Mouse (Mus musculus): ENCODE data around the gene Naglu. TPM values are rescaled to one million over a fixed set of nuclear protein-coding genes. Genes with fewer than 3 reads are reported as not detected.

The Naglu gene
- total and polyA plus RNA-seq, 3 experiments, result 11.2 to 33.3 (median 13.8) TPM

- Histone ChIP-seq H3K4me2 (ENCODE audit: insufficient read depth, low read depth, poor library complexity, severe bottlenecking) (peak overlapping the region; percentile 92), H3K36me3 (replicated peaks in 1 of 2; ENCODE audit: control insufficient read depth in 1 of 2, insufficient read depth in 1 of 2, low read length in 1 of 2) (peaks cover 68 to 75% of the 10 kb centered on the region in 2 experiments), H3K9ac (ENCODE audit: insufficient read depth, low read depth) (peak overlapping the region; percentile 79), H3K4me1 (ENCODE audit: control insufficient read depth in 1 of 2, insufficient read depth in 2 of 2) (peaks cover 13 to 52% of the 10 kb centered on the region in 2 experiments), H3K27ac (ENCODE audit: insufficient read depth, low read depth) (peak overlapping the region; percentile 3; the same call in 1 of the 2 replicates), H3K4me3 (replicated peaks in 1 of 3; ENCODE audit: low read depth in 2 of 3, low read length in 2 of 3, poor library complexity in 1 of 3) (peak overlapping the region; percentile 68 to 88 (median 80)), H3K79me2 (replicated peaks; ENCODE audit: control insufficient read depth, extremely low read depth, insufficient read depth, poor library complexity, severe bottlenecking) (peaks cover 23% of the 10 kb centered on the region), H3K27me3 (replicated peaks) (no peaks in the 10 kb centered on the region), H3K9me3 (replicated peaks; ENCODE audit: low read length) (no peaks in the 10 kb centered on the region)
- dilution Hi-C loops (cut with MboI; ENCODE audit: extremely low pct_ligation_motif_present, extremely low pct_unique_long_range_greater_than_20kb, low sequenced_read_pairs), result no loop called here
- in situ Hi-C loops (cut with MboI; ENCODE audit: low pct_ligation_motif_present, low pct_unique_long_range_greater_than_20kb, low sequenced_read_pairs), result no loop called here
- no peak for DNase-seq (ENCODE audit: extremely low read depth)
- TF ChIP-seq RCOR1 (conservative IDR thresholded peaks at IDR 0.05; ENCODE audit: low read depth, low read length) (no peak), MAFK (IDR thresholded peaks at IDR 0.05; ENCODE audit: insufficient replicate concordance, low read length) (no peak), CHD2 (IDR thresholded peaks at IDR 0.05; ENCODE audit: low read length) (no peak), KAT2A (IDR thresholded peaks at IDR 0.05; ENCODE audit: insufficient replicate concordance, low read length) (no peak), E2F4 (IDR thresholded peaks at IDR 0.05; ENCODE audit: insufficient replicate concordance, low read depth, low read length) (no peak), HCFC1 (IDR thresholded peaks at IDR 0.05; ENCODE audit: low read depth, low read length) (no peak), CTCF (conservative IDR thresholded peaks at IDR 0.05 in 1 of 2, IDR thresholded peaks at IDR 0.05 in 1 of 2; ENCODE audit: low read depth in 2 of 2, low read length in 2 of 2) (no peak), JUND (conservative IDR thresholded peaks at IDR 0.05; ENCODE audit: low read depth, low read length) (no peak), IRF4 (IDR thresholded peaks at IDR 0.05; ENCODE audit: low read depth, low read length) (no peak), ZNF384 (IDR thresholded peaks at IDR 0.05; ENCODE audit: low read depth, low read length) (no peak), SMC3 (IDR thresholded peaks at IDR 0.05; ENCODE audit: low read depth, low read length) (no peak), RAD21 (IDR thresholded peaks at IDR 0.05; ENCODE audit: low read depth, low read length) (no peak), MAZ (IDR thresholded peaks at IDR 0.05; ENCODE audit: low read depth, low read length) (no peak)
Observed at GRCm38 (mm10) chr11:101094930-101095313, 25.1 kb downstream of the Naglu start.

- Histone ChIP-seq H3K4me1 (ENCODE audit: control insufficient read depth in 1 of 2, insufficient read depth in 2 of 2) (peaks cover 13 to 52% of the 10 kb centered on the region in 2 experiments), H3K36me3 (replicated peaks in 1 of 2; ENCODE audit: control insufficient read depth in 1 of 2, insufficient read depth in 1 of 2, low read length in 1 of 2) (peaks cover 67 to 75% of the 10 kb centered on the region in 2 experiments), H3K9me3 (replicated peaks; ENCODE audit: low read length) (no peaks in the 10 kb centered on the region), H3K9ac (ENCODE audit: insufficient read depth, low read depth) (peak within 1 kb of the TSS; percentile 93), H3K27ac (ENCODE audit: insufficient read depth, low read depth) (peak within 1 kb of the TSS; percentile 97), H3K79me2 (replicated peaks; ENCODE audit: control insufficient read depth, extremely low read depth, insufficient read depth, poor library complexity, severe bottlenecking) (peaks cover 23% of the 10 kb centered on the region), H3K27me3 (replicated peaks) (no peaks in the 10 kb centered on the region), H3K4me3 (replicated peaks in 1 of 3; ENCODE audit: low read depth in 2 of 3, low read length in 2 of 3, poor library complexity in 1 of 3) (peak within 1 kb of the TSS; percentile 68 to 88 (median 80)), H3K4me2 (ENCODE audit: insufficient read depth, low read depth, poor library complexity, severe bottlenecking) (peak within 1 kb of the TSS; percentile 92)
- in situ Hi-C loops (cut with MboI; ENCODE audit: low pct_ligation_motif_present, low pct_unique_long_range_greater_than_20kb, low sequenced_read_pairs), result no loop called here
- dilution Hi-C loops (cut with MboI; ENCODE audit: extremely low pct_ligation_motif_present, extremely low pct_unique_long_range_greater_than_20kb, low sequenced_read_pairs), result no loop called here
- peak; percentile 99 for DNase-seq (ENCODE audit: extremely low read depth)
- peak; percentile 90 for TF ChIP-seq RCOR1 (conservative IDR thresholded peaks at IDR 0.05; ENCODE audit: low read depth, low read length)
- TF ChIP-seq USF1 (IDR thresholded peaks at IDR 0.05; ENCODE audit: low read depth, low read length), result 0 out of 2 replicates have a peak, but pooled peaks have one; percentile 1
- peak; percentile 96 for TF ChIP-seq IRF4 (IDR thresholded peaks at IDR 0.05; ENCODE audit: low read depth, low read length)
- peak; percentile 87 for TF ChIP-seq HCFC1 (IDR thresholded peaks at IDR 0.05; ENCODE audit: low read depth, low read length)
- no peak; the same call in 1 of the 2 replicates for TF ChIP-seq CHD1 (IDR thresholded peaks at IDR 0.05; ENCODE audit: low read depth, low read length)
- TF ChIP-seq ELF1 (IDR thresholded peaks at IDR 0.05; ENCODE audit: low read depth, low read length), result peak; percentile 97
- TF ChIP-seq NRF1 (IDR thresholded peaks at IDR 0.05; ENCODE audit: low read depth, low read length), result peak; percentile 41; the same call in 1 of the 2 replicates
- TF ChIP-seq ETS1 (conservative IDR thresholded peaks at IDR 0.05; ENCODE audit: low read depth, low read length), result peak; percentile 81
- TF ChIP-seq MAX (IDR thresholded peaks at IDR 0.05; ENCODE audit: low read length), result peak; percentile 93
- peak; percentile 80 to 96 for TF ChIP-seq CTCF (conservative IDR thresholded peaks at IDR 0.05 in 1 of 2, IDR thresholded peaks at IDR 0.05 in 1 of 2; ENCODE audit: low read depth in 2 of 2, low read length in 2 of 2)
- TF ChIP-seq ZC3H11A (IDR thresholded peaks at IDR 0.05; ENCODE audit: low read depth, low read length), result no peak; the same call in 1 of the 2 replicates
- peak; percentile 87 for TF ChIP-seq MAZ (IDR thresholded peaks at IDR 0.05; ENCODE audit: low read depth, low read length)
- TF ChIP-seq SIN3A (IDR thresholded peaks at IDR 0.05; ENCODE audit: low read length), result peak; percentile 98
- no peak; the same call in 1 of the 2 replicates for TF ChIP-seq GABPA (IDR thresholded peaks at IDR 0.05; ENCODE audit: insufficient replicate concordance, low read depth, low read length)
- peak; percentile 98 for TF ChIP-seq MEF2A (IDR thresholded peaks at IDR 0.05; ENCODE audit: borderline replicate concordance, low read depth, low read length)
- TF ChIP-seq TBP (conservative IDR thresholded peaks at IDR 0.05; ENCODE audit: low read depth, low read length), result peak; percentile 82
- peak; percentile 92; the same call in 1 of the 2 replicates for TF ChIP-seq KAT2A (IDR thresholded peaks at IDR 0.05; ENCODE audit: insufficient replicate concordance, low read length)
- no peak for TF ChIP-seq PAX5 (IDR thresholded peaks at IDR 0.05; ENCODE audit: low read length)
- TF ChIP-seq ZMIZ1 (IDR thresholded peaks at IDR 0.05; ENCODE audit: low read depth, low read length), result peak; percentile 89
- TF ChIP-seq POLR2A (IDR thresholded peaks at IDR 0.05; ENCODE audit: low read depth, low read length), result peak; percentile 90
- peak; percentile 100 for TF ChIP-seq TCF12 (IDR thresholded peaks at IDR 0.05; ENCODE audit: low read depth, low read length)
- TF ChIP-seq EP300 (IDR thresholded peaks at IDR 0.05; ENCODE audit: low read length), result peak; percentile 99
- peak; percentile 86 for TF ChIP-seq SMC3 (IDR thresholded peaks at IDR 0.05; ENCODE audit: low read depth, low read length)
- peak; percentile 85 for TF ChIP-seq NELFE (IDR thresholded peaks at IDR 0.05; ENCODE audit: low read depth, low read length)
Observed at GRCm38 (mm10) chr11:101095314-101096024, 25.7 kb downstream of the Naglu start, which contains the start of gene Psmc3ip. Gene Psmc3ip, minus strand, starts transcription at chr11:101095436.
